Mouse (Mus musculus) stomach, postnatal 0 days (tissue): ENCODE data around the gene Dock1. TPM values are rescaled to one million over a fixed set of nuclear protein-coding genes. Genes with fewer than 3 reads are reported as not detected.

Experiments
- ATAC-seq: fragments of 200-750 bp; cut with Nextera tagmentation; 2 replicates; pipeline ENCODE4 v1.8.0; 2017; ENCODE audit not compliant: low FRiP score, low TSS enrichment
- DNase-seq: peaks from one replicate; pipeline ENCODE4 v3.0.0-alpha.2; 2016; ENCODE audit warnings: low spot score
- H3K27ac ChIP-seq: fragments of 300-500 bp; sonication (generic); replicated peaks from 2 replicates; pipeline ENCODE4 v1.5.1; 2014; ENCODE audit warnings: mild to moderate bottlenecking, control low read depth
- H3K27me3 ChIP-seq: fragments of 300-500 bp; sonication (generic); 2 replicates; pipeline ENCODE4 v1.6.1; 2014; ENCODE audit warnings: low read length; ENCODE audit not compliant: control insufficient read depth, insufficient read depth
- H3K36me3 ChIP-seq: fragments of 300-500 bp; sonication (generic); 2 replicates; pipeline ENCODE4 v1.6.1; 2014; ENCODE audit warnings: low read length, mixed read lengths; ENCODE audit not compliant: control insufficient read depth, insufficient read depth
- H3K4me1 ChIP-seq: fragments of 300-500 bp; sonication (generic); replicated peaks from 2 replicates; pipeline ENCODE4 v1.6.1; 2014; ENCODE audit warnings: antibody characterized with exemption; ENCODE audit not compliant: control insufficient read depth, insufficient read depth
- H3K4me2 ChIP-seq: fragments of 300-500 bp; sonication (generic); replicated peaks from 2 replicates; pipeline ENCODE4 v1.6.1; 2014; ENCODE audit warnings: low read depth, mild to moderate bottlenecking, control low read depth, moderate library complexity
- H3K4me3 ChIP-seq: fragments of 300-500 bp; sonication (generic); 2 replicates; pipeline ENCODE4 v1.5.1; 2014; ENCODE audit warnings: low read depth, low read length, control low read depth
- H3K9ac ChIP-seq: fragments of 300-500 bp; sonication (generic); 2 replicates; pipeline ENCODE4 v1.6.1; 2014; ENCODE audit warnings: mild to moderate bottlenecking, low read length, control low read depth, mixed read lengths
- H3K9me3 ChIP-seq: fragments of 300-500 bp; sonication (generic); 2 replicates; pipeline ENCODE4 v1.6.1; 2016; ENCODE audit warnings: low read length; ENCODE audit not compliant: control insufficient read depth
- CTCF ChIP-seq: IDR thresholded peaks from 2 replicates; pipeline ENCODE4 v1.5.1; 2016; ENCODE audit warnings: antibody characterized with exemption, low read depth, mild to moderate bottlenecking, moderate library complexity
- EP300 ChIP-seq: optimal IDR thresholded peaks from 2 replicates; pipeline ENCODE3; 2016; ENCODE audit warnings: antibody characterized with exemption
- WGBS: fragments of 180-500 bp; shearing (Covaris S2); extraction: QIAGEN DNeasy Blood & Tissue Kit; methylation state at CpG from one replicate; pipeline ENCODE4 v1.1.7; 2014; 5-methylcytosine and 5-hydroxymethylcytosine counted together
- polyA plus RNA-seq: library from polyadenylated mRNA; unstranded; fragments of >200 nt; fragmentation: Nextera tagmentation; extraction: Ambion mirVana; gene quantifications from 2 replicates; pipeline ENCODE4 v1.2.1, GENCODE M21; 2015

The Dock1 gene
- polyA plus RNA-seq, 1 experiment from 2014 or later = 8.5 TPM

GRCm38 (mm10) chr7:134719406-134719805 lies 49.0 kb downstream of the Dock1 start:
- Histone ChIP-seq H3K4me1 (no peaks in the 10 kb centered on the region), H3K9me3 (no peaks in the 10 kb centered on the region), H3K36me3 (no peaks in the 10 kb centered on the region), H3K9ac (no peak overlapping the region), H3K4me2 (no peak overlapping the region), H3K4me3 (no peak overlapping the region), H3K27ac (no peak overlapping the region), H3K27me3 (no peaks in the 10 kb centered on the region)
- no peak for ATAC-seq
- WGBS = 79% methylated on average over 3 of the region's 3 CpGs
- DNase-seq = no peak
- TF ChIP-seq EP300 (no peak), CTCF (no peak)

- Histone ChIP-seq H3K4me3 (no peak overlapping the region), H3K9me3 (no peaks in the 10 kb centered on the region), H3K27ac (no peak overlapping the region), H3K4me2 (no peak overlapping the region), H3K4me1 (no peaks in the 10 kb centered on the region), H3K36me3 (no peaks in the 10 kb centered on the region; the same call in 1 of the 2 replicates), H3K9ac (no peak overlapping the region), H3K27me3 (no peaks in the 10 kb centered on the region)
- ATAC-seq = no peak
- no peak for DNase-seq
- TF ChIP-seq EP300 (no peak), CTCF (no peak)
- 90% methylated on average over 7 of the region's 7 CpGs for WGBS
These were observed 51.9 kb downstream of the Dock1 start for GRCm38 (mm10) chr7:134722361-134722760.

- Histone ChIP-seq H3K36me3 (no peaks in the 10 kb centered on the region; the same call in 1 of the 2 replicates), H3K4me3 (no peak overlapping the region), H3K9ac (no peak overlapping the region), H3K9me3 (no peaks in the 10 kb centered on the region), H3K4me1 (no peaks in the 10 kb centered on the region), H3K27ac (no peak overlapping the region), H3K4me2 (no peak overlapping the region), H3K27me3 (no peaks in the 10 kb centered on the region)
- ATAC-seq = no peak
- no peak for DNase-seq
- TF ChIP-seq CTCF = no peak
- no peak for TF ChIP-seq EP300
- WGBS = 76% methylated on average over 9 of the region's 9 CpGs
These were observed 52.5 kb downstream of the Dock1 start for GRCm38 (mm10) chr7:134722955-134723354.

GRCm38 (mm10) chr7:134723509-134723908 lies 53.1 kb downstream of the Dock1 start:
- Histone ChIP-seq H3K36me3 (no peaks in the 10 kb centered on the region; the same call in 1 of the 2 replicates), H3K4me2 (no peak overlapping the region), H3K4me1 (no peaks in the 10 kb centered on the region), H3K27me3 (no peaks in the 10 kb centered on the region), H3K4me3 (no peak overlapping the region), H3K9me3 (no peaks in the 10 kb centered on the region), H3K27ac (no peak overlapping the region), H3K9ac (no peak overlapping the region)
- WGBS = 67% methylated on average over 5 of the region's 5 CpGs
- ATAC-seq (no peak), DNase-seq (no peak)
- TF ChIP-seq CTCF = no peak
- no peak for TF ChIP-seq EP300

GRCm38 (mm10) chr7:134724841-134725240 lies 54.4 kb downstream of the Dock1 start:
- no peaks in the 10 kb centered on the region for H3K27me3 ChIP-seq
- H3K4me3 ChIP-seq = no peak overlapping the region
- H3K9me3 ChIP-seq = no peaks in the 10 kb centered on the region
- H3K27ac ChIP-seq = no peak overlapping the region
- no peak overlapping the region for H3K4me2 ChIP-seq
- no peak for ATAC-seq
- DNase-seq = no peak
- TF ChIP-seq CTCF = no peak
- no peak for TF ChIP-seq EP300
- no peaks in the 10 kb centered on the region; the same call in 1 of the 2 replicates for H3K36me3 ChIP-seq
- H3K9ac ChIP-seq = no peak overlapping the region
- no peaks in the 10 kb centered on the region for H3K4me1 ChIP-seq
- 66% methylated on average over 7 of the region's 7 CpGs for WGBS

GRCm38 (mm10) chr7:134725551-134726529 lies 55.4 kb downstream of the Dock1 start:
- Histone ChIP-seq H3K9ac (no peak overlapping the region), H3K27me3 (no peaks in the 10 kb centered on the region), H3K27ac (no peak overlapping the region), H3K4me2 (no peak overlapping the region), H3K9me3 (no peaks in the 10 kb centered on the region), H3K4me1 (no peaks in the 10 kb centered on the region), H3K4me3 (no peak overlapping the region), H3K36me3 (no peaks in the 10 kb centered on the region; the same call in 1 of the 2 replicates)
- 54% methylated on average over 11 of the region's 11 CpGs for WGBS
- TF ChIP-seq CTCF = no peak
- no peak for TF ChIP-seq EP300
- ATAC-seq (no peak), DNase-seq (no peak)
